8 mouse cellular contexts compared by ENCODE assay signal in the genomic region with DNA sequence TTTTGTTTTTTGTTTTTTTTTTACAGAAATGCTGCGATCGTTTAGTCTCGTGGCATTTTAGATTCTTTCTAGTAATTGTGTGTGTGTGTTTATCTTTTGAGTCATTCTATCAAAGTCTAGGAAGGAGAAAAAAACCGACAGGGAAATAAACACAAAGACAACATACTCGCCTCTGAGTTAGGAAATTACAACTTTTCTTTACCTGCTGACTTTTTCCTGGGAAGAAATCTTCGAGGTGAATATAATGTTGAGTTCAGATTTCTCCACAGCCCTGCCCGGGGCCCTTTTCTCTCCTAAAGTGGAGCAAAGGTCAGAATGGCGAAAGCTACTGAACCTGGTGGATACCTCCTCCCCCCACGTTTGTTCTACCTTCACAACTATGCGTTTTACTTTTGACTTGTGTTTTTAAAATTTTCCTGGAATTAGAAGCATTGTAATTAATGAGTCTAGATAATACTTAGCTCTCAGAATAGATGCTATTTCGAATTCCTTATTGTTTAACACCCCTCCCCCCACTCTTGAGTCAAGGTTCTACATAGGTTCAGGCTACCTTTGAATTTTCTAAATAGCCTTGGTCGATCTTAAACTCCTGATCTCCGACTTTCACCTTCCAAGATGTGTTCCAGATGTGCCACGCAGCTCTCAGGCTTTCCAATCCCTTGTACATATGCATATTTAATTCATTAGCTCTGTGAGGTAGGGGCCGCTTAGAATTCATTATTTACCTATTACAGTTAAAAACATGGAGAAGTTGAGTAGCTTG. TPM values are rescaled to one million over a fixed set of nuclear protein-coding genes. Genes with fewer than 3 reads are reported as not detected.
DNase-seq lines count a peak whose midpoint lies in the region; TF ChIP-seq lines count a peak whose summit lies in the region.

No protein-coding gene starts in this region.

- H3K9me3 ChIP-seq in limb, embryonic 10.5 days (replicated peaks): no peaks in the 10 kb centered on the region

- peaks cover 26% of the 10 kb centered on the region for H3K4me1 ChIP-seq in limb, embryonic 10.5 days
- H3K4me1 ChIP-seq in small intestine, adult 2 months (ENCODE audit: control insufficient read depth, insufficient read depth, insufficient read length, low read length): peaks cover 18% of the 10 kb centered on the region; the same call in 1 of the 2 replicates

- no peak for TF ChIP-seq POLR2A in small intestine, adult 2 months (IDR thresholded peaks at IDR 0.05; ENCODE audit: low read depth, low read length)

- DNase-seq in adrenal gland, postnatal 10 days: peak; percentile 35
- DNase-seq in adrenal gland, postnatal 36 days: no peak
- DNase-seq in thymus, postnatal 25 days: peak; percentile 23
- DNase-seq in thymus, postnatal 10 days (ENCODE audit: low spot score in 2 of 2): no peak
- peak; percentile 48 for DNase-seq in limb, embryonic 10.5 days (ENCODE audit: low spot score)
- DNase-seq in Muller cell, postnatal 12 days (ENCODE audit: inconsistent ontology term): no peak
- DNase-seq in thymus, adult 18-20 months: no peak

- H3K27ac ChIP-seq in limb, embryonic 10.5 days: peak overlapping the region; percentile 99
- peak overlapping the region; percentile 94 for H3K27ac ChIP-seq in small intestine, adult 2 months (ENCODE audit: insufficient read depth, low read depth, low read length)

- H3K4me3 ChIP-seq in limb, embryonic 10.5 days: peak overlapping the region; percentile 67
- H3K4me3 ChIP-seq in small intestine, adult 2 months (ENCODE audit: low read depth, low read length): peak overlapping the region; percentile 88

- WGBS in limb, embryonic 10.5 days: 29% methylated on average over 15 of the region's 15 CpGs
- WGBS in small intestine, adult 2 months: 19% methylated on average over 15 of the region's 15 CpGs

- H3K36me3 ChIP-seq in limb, embryonic 10.5 days: no peaks in the 10 kb centered on the region
- no peaks in the 10 kb centered on the region for H3K36me3 ChIP-seq in small intestine, adult 2 months (ENCODE audit: control insufficient read depth, insufficient read depth, low read length)

- H3K27me3 ChIP-seq in limb, embryonic 10.5 days (ENCODE audit: low read depth, poor library complexity, severe bottlenecking): no peaks in the 10 kb centered on the region
- H3K27me3 ChIP-seq in small intestine, adult 2 months (ENCODE audit: control insufficient read depth, insufficient read depth, low read length): no peaks in the 10 kb centered on the region

- TF ChIP-seq CTCF in small intestine, adult 2 months (IDR thresholded peaks at IDR 0.05; ENCODE audit: extremely low read depth, insufficient read length, insufficient replicate concordance, low read depth, low read length): no peak

RNA-seq across cellular contexts. Expression of a gene that starts 11.0 kb away (rescaled TPM):
- 100 to 1,000 TPM in 1 of 2 experiments, 10 to 100 TPM in 1; 99.1 to 143 TPM for total RNA-seq in adrenal gland, postnatal 10 days (2021)
- total RNA-seq in adrenal gland, postnatal 36 days (2021): 100 to 1,000 TPM; 195 to 216 TPM
- 173 and 198 TPM in 2 replicates for polyA plus RNA-seq in limb, embryonic 10.5 days (2016; fragmentation: Nextera tagmentation; extraction: Ambion mirVana)
- 10.3 and 13.9 TPM in 2 replicates for polyA plus RNA-seq in small intestine, adult 2 months (2012; rRNA removed)

Comparison
In these comparisons a context has a peak if more than half of its experiments do, and no peak if none do; other contexts are left out.
1. DNase-seq: peak in adrenal gland, postnatal 10 days (single experiment), thymus, postnatal 25 days (single experiment) and limb, embryonic 10.5 days (single experiment); none in adrenal gland, postnatal 36 days (0 of 2), thymus, postnatal 10 days (0 of 2), Muller cell, postnatal 12 days (single experiment) and thymus, adult 18-20 months (0 of 2).